In the genomic region with DNA sequence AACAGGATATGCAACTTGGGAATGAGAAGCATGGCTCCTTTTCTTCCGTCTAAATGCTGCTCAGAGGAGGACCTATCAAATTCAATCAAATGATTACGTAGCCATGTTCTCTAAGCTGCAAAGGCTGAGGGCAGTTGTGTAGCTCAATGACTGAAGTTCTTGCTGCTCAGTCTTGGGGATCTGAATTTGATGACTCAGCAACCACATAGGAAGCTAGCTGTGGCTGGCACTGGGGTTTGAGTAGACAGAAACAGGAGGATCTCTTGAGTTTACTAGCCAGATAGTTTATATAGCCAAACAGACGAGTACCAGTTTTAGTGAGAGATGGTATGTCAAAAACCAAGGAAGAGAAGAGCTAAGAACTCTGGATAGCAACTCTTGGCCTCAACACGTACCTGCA, we compare ENCODE assay signal across 23 mouse cellular contexts.
"Had no signal": no experiment of that assay in that cellular context is flagged by ENCODE, and none has a peak within 500 bp of the region (broad histone marks: within the 10 kb centered on the region; RNA-seq: fewer than 3 reads in every experiment).

No protein-coding gene starts in this region.

- H3K9me3 ChIP-seq: heart, embryonic 10.5 days; heart, embryonic 12.5 days; hindbrain, embryonic 13.5 days; hindbrain, embryonic 15.5 days; limb, embryonic 10.5 days; limb, embryonic 12.5 days; liver, embryonic 13.5 days had no signal

- H3K9ac ChIP-seq: heart, embryonic 12.5 days; hindbrain, embryonic 13.5 days; hindbrain, embryonic 15.5 days; limb, embryonic 12.5 days; liver, embryonic 13.5 days had no signal

- H3K4me2 ChIP-seq: heart, embryonic 12.5 days; hindbrain, embryonic 13.5 days; hindbrain, embryonic 15.5 days; limb, embryonic 12.5 days; liver, embryonic 11.5 days; liver, embryonic 13.5 days had no signal

- DNase-seq: gastrocnemius, postnatal 14 days; gastrocnemius, postnatal 36 days; heart, adult 18-20 months; heart, postnatal 10 days; heart, postnatal 36 days; kidney, adult 11 months; kidney, adult 8-10 months; kidney, postnatal 10 days; kidney, postnatal 25 days; kidney, postnatal 4 days; liver; liver, embryonic 13.5 days had no signal

- H3K27ac ChIP-seq: heart, embryonic 10.5 days; hindbrain, embryonic 13.5 days; hindbrain, embryonic 15.5 days; hindbrain, postnatal 0 days; layer of hippocampus, adult 2 months; left cerebral cortex, adult 2 months; limb, embryonic 10.5 days; limb, embryonic 12.5 days; liver, embryonic 13.5 days had no signal

- H3K27me3 ChIP-seq: heart, embryonic 12.5 days; hindbrain, embryonic 13.5 days; hindbrain, embryonic 15.5 days; limb, embryonic 12.5 days; liver, embryonic 13.5 days had no signal

- ATAC-seq: hindbrain, postnatal 0 days; intestine, embryonic 16.5 days had no signal

- H3K36me3 ChIP-seq: heart, embryonic 10.5 days; heart, embryonic 12.5 days; hindbrain, embryonic 13.5 days; hindbrain, embryonic 15.5 days; limb, embryonic 10.5 days; limb, embryonic 12.5 days; liver, embryonic 13.5 days had no signal

- H3K4me1 ChIP-seq: heart, embryonic 10.5 days; heart, embryonic 12.5 days; hindbrain, embryonic 13.5 days; hindbrain, embryonic 15.5 days; limb, embryonic 10.5 days; limb, embryonic 12.5 days; liver, embryonic 13.5 days had no signal

- H3K4me3 ChIP-seq: heart, embryonic 10.5 days; heart, embryonic 12.5 days; hindbrain, embryonic 13.5 days; hindbrain, embryonic 15.5 days; layer of hippocampus, adult 2 months; left cerebral cortex, adult 2 months; limb, embryonic 10.5 days; limb, embryonic 12.5 days; liver, embryonic 13.5 days had no signal
